Mouse (Mus musculus) left cerebral cortex, postnatal 25 days (tissue): ENCODE results near the gene Prdm16. TPM values are rescaled to one million over a fixed set of nuclear protein-coding genes. Genes with fewer than 3 reads are reported as not detected.
A peak's percentile ranks its signal among the peaks of the same experiment; 100 is the strongest.

Experiments
- DNase-seq, 2 experiments: peaks; one replicate each; pipeline ENCODE4 v3.0.0; 2022; ENCODE audit warnings: low spot score in 2 of 2, mixed read lengths in 1 of 2
- intact Hi-C: fragments of 180-260 bp; cut with DNase I; formaldehyde crosslinking; loops from one replicate; pipeline ENCODE4 v1.15.1; 2025
- total RNA-seq, 2 experiments: library from RNA; stranded (reverse); gene quantifications; 2 replicates each; pipeline ENCODE4 v1.2.3; 2021

The Prdm16 gene
- total RNA-seq, 2 experiments from 2014 or later = 6.5 to 7.7 TPM

- DNase-seq = no peak
- intact Hi-C loops = no loop called here
Measured at GRCm38 (mm10) chr4:154375939-154376625, 260.6 kb downstream of the Prdm16 start.

DNA sequence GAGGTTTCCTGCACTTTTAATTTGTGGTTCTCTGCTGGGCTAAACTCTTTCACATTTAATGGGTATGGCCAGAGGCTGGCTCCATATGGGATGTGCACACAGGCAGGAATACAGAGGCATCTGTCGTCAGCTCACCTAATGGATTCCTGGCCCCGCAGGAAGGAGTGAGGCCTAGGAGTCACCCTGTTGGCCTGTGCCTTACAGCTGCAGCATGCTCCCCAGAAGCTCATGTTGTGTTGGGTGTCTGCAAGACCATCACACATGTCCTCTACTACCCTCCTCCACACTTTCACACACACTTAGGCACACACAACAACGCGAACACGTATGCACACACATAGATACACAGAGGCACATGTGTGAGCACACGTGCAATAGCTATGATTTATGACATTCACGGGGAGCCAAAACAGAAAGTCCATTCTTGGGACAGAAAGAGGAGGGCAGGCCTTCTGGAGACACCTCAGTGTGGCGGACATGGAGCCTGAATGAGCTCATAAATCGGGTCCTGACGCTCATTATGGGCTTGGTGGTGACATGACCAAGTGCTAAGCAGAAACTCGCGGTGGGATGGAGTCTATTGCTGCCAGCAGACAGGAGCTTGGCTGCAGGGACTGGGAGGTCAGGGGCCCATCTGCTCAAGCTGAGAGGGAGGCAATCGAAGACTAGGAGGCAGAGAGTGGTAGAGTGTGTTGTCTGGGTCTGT is 265.0 kb downstream of the Prdm16 start:
- intact Hi-C loops = no loop called here
- DNase-seq = no peak

DNA sequence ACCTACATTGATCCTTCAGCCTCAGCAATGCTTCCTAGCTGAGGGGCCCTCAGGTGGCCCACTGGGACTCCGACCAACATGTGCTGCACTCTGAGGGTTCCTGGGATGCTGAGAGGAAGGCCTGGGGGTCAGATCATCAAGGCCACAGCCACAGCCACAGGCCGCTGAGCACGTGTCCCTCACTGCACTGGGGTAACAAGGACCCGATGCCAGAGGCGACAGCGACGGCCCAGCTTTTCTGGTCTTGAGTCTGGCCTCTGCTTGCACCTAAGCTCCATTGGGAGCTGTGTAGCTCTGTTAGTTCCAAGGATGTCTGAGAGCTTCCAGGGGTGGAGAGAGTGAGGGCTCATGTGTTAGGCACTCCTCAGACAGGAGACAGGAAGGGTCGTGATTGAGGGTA is 265.8 kb downstream of the Prdm16 start:
- intact Hi-C loops = no loop called here
- DNase-seq = no peak

GRCm38 (mm10) chr4:154369089-154369488 is 267.6 kb downstream of the Prdm16 start:
- intact Hi-C loops = no loop called here
- DNase-seq = no peak

DNA sequence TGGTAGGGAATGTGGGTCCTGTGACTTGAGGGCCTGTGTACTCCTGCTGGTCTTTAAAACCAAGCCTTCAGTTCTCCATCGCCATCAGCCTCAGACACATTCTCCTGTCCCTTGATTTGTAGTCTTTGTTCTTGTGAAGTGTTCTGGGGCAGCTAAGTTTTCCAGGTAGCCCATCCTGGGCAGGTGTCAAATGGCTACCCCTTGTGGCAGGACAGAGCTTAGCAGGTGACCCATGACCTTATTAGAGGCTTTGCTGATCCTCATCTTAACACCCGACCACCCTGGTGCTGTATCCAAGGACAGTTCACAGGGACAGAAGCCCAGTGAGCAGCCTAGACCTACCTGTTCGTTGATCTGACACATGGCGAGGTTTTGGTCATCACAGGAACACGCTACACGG is 269.8 kb downstream of the Prdm16 start:
- intact Hi-C loops = no loop called here
- DNase-seq = no peak

DNA sequence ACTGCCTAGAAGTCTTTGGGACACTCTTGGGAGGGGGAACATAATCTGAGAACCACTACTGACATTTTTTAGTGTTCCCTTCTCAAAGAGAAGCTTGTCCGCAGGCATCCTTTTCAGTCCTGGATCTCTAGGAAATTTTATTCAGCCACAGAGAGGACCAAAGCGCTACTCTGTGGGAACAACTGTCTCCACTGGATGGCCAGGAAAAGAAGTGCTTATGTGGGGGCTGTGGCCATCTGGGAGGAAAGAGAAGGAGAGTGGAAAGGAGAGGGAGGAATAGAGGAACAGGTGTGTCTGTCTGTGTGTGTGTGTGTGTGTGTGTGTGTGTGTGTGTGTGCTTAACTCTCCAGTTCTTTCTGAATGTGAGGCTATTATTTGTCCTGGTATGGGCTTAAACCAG is 271.9 kb downstream of the Prdm16 start:
- peak; percentile 13 to 76 for DNase-seq

GRCm38 (mm10) chr4:154360850-154361249 is 275.8 kb downstream of the Prdm16 start:
- intact Hi-C loops = no loop called here
- DNase-seq = no peak

More for the DNA sequence above, 271.9 kb downstream of the Prdm16 start:
- intact Hi-C loops = no loop called here

- DNase-seq = no peak
- intact Hi-C loops = no loop called here
Measured at GRCm38 (mm10) chr4:154360441-154360840, 276.2 kb downstream of the Prdm16 start.

DNA sequence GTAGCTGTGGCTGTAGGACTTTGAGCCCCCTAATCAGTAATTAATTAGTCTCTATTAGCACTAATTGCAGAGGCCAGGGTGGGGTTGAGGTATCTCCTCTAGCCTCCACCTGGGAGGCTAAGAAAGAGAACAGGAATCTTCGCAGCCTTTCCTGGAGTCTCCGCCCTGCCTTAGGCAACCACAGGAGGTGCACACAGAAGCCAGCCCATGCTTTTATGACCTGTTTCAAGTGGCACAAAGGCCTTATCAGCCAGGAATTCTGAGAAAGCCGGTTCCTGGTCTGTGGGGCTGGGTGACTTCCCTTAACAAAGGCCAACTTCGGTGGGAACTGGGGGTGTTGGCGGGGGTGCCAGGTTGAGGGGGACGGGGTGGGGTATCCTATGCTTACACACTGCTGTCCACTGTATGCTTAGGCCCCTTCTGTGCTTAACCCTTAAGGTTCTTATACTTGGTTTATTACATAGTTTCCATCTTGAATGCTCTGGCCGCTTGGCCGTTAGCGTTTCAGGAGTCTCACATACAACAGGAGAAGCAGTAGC is 276.8 kb downstream of the Prdm16 start:
- intact Hi-C loops = no loop called here
- DNase-seq = no peak

DNA sequence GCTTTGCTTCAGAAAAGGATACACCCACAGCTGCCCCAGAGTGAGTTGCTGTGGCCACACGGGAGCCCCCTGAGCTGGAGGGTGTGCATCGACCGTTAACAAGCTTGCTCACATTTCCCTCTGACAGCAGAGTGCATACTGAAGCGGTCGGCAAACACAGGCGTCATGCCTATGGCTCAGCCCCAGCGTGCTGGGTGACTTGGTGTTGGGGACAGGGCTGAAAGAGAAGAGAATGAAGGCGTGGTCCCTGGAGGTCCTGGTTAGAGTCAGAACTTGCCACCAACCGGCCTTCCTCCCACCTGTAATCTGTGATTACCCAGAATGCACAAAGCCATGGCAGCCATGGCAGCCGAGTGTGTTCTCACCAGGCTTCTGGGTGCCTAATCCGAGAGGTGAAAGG is 277.9 kb downstream of the Prdm16 start:
- DNase-seq = no peak
- intact Hi-C loops = no loop called here

- DNase-seq = no peak
- intact Hi-C loops = no loop called here
Measured at GRCm38 (mm10) chr4:154358370-154358769, 278.3 kb downstream of the Prdm16 start.

DNA sequence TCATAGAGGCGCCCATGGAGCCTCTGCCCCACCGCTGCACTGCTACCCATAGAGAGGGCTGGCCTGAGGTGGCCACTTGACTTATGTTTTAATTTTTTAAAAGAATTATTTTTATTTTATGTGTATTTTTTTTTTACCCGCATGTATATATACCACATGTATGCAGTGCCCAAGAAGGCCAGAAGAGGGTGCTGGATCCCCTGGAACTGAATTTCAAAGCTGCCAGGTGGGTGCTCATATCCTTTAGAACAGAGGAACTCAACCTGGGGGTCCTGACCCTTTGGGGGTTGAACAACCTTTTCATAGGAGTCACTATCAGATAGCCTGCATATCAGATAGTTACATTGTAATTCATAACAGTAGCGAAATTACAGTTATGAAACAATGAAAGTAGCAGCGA is 281.3 kb downstream of the Prdm16 start:
- intact Hi-C loops = no loop called here

GRCm38 (mm10) chr4:154352246-154352645 is 284.4 kb downstream of the Prdm16 start:
- intact Hi-C loops = no loop called here
- DNase-seq = no peak

More for the DNA sequence above, 281.3 kb downstream of the Prdm16 start:
- DNase-seq = no peak

GRCm38 (mm10) chr4:154348197-154348786 is 288.4 kb downstream of the Prdm16 start:
- DNase-seq = no peak
- intact Hi-C loops = no loop called here

DNA sequence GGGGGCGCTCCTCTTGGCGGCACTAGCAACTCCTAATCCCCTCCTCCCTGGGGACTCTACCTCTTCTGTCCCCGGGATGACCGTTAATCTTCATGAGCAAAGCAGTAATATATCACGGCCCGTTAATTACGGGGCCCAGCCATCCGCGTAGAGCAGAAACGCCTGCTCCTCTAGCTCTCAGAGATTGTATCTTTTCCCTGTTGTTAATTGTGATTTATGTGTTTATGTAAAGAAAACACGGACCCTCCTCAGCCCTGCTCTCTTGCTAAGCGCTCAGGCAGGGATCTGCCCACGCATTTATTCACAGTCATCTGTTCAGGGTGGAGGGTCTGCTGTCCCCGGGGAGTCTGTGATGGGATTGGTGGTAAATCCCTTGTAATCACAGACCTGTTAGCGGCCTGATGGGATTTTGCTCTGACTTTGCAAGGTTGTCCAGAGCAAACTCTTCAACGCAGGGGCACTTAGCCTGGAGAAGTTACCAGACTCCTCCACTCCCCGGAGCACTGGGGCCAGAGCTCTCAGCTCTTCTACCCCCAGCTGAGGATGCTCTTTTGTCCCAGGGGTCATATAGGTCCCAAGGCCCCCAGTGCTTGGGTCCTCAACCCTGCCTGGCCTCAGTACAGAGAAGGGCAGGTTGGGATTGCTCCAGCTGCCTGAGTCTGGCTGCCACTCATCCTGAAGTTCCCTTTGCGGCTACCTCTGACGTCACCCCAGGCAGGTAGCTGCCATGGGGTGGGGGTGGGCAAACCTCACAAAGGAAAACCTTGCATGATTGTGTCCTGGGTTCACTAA is 289.7 kb downstream of the Prdm16 start:
- intact Hi-C loops = no loop called here
- no peak for DNase-seq

DNA sequence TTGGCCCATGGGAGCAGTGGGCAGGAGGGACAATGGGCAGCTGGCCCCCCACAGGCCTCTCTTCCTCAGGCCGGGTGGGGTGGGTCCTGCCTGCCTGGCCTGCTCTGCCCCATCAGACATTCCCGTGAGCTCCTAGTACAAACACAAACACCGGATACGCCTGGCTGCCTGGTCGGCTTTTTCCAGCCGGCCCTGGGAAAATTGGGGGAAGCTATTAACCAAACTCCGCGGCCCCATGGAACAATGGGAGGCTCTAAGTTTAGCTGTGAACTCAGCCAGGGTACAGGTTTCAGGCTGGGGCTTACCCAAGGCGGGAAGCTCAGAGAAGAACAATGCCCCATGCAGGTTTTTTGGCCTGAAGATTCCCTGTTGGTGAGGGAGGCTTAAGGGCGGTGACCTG is 300.0 kb downstream of the Prdm16 start:
- intact Hi-C loops = no loop called here
- no peak for DNase-seq

- DNase-seq = peak; percentile 36 to 59
- intact Hi-C loops = no loop called here
Measured at GRCm38 (mm10) chr4:154335761-154336160, 300.9 kb downstream of the Prdm16 start, which contains the start of gene B230104I21Rik. Gene B230104I21Rik (plus strand): TSS chr4:154336127.

GRCm38 (mm10) chr4:154334699-154335402 is 301.8 kb downstream of the Prdm16 start:
- intact Hi-C loops = loop anchor here (5.0 kb wide), 1 partner anchor 337 kb away; no protein-coding TSS in a partner anchor
- no peak for DNase-seq

- intact Hi-C loops = loop anchor here (5.0 kb wide), 1 partner anchor 339 kb away; no protein-coding TSS in a partner anchor
- no peak for DNase-seq
Measured at GRCm38 (mm10) chr4:154333300-154333699, 303.4 kb downstream of the Prdm16 start.
